Mouse (Mus musculus): ENCODE measurements around the gene Gpr19. TPM values are rescaled to one million over a fixed set of nuclear protein-coding genes. Genes with fewer than 3 reads are reported as not detected.

Gene Gpr19
- total and polyA plus RNA-seq, 2 experiments from 2014 or later: 34.2 to 41.6 TPM

- Histone ChIP-seq H3K27me3 (ENCODE audit: insufficient read depth, low read length) (no peaks in the 10 kb centered on the region), H3K4me1 (ENCODE audit: insufficient read depth, low read length) (no peaks in the 10 kb centered on the region), H3K36me3 (ENCODE audit: insufficient read depth, low read length) (no peaks in the 10 kb centered on the region), H3K27ac (ENCODE audit: low read depth, low read length) (peak overlapping the region; percentile 63; the same call in 1 of the 2 replicates), H3K9me3 (ENCODE audit: low read length) (no peaks in the 10 kb centered on the region), H3K4me3 (ENCODE audit: low read depth, low read length) (peak overlapping the region; percentile 66), H3K9ac (replicated peaks; ENCODE audit: low read length, poor library complexity, severe bottlenecking) (peak overlapping the region; percentile 64), H3K4me2 (ENCODE audit: low read depth, low read length, poor library complexity, severe bottlenecking) (peak overlapping the region; percentile 97)
- DNase-seq (ENCODE audit: low spot score): no peak
- WGBS: 35% methylated on average over 3 of the region's 3 CpGs
- no peak for ATAC-seq (ENCODE audit: low FRiP score)
- no peak for TF ChIP-seq CTCF (IDR thresholded peaks at IDR 0.05)
These were observed 27.9 kb upstream of the Gpr19 start for GRCm38 (mm10) chr6:134926338-134926705.

- Histone ChIP-seq H3K9me3 (ENCODE audit: low read length) (no peaks in the 10 kb centered on the region), H3K4me1 (ENCODE audit: insufficient read depth, low read length) (no peaks in the 10 kb centered on the region), H3K4me3 (ENCODE audit: low read depth, low read length) (no peak overlapping the region), H3K36me3 (ENCODE audit: insufficient read depth, low read length) (no peaks in the 10 kb centered on the region), H3K27ac (ENCODE audit: low read depth, low read length) (no peak overlapping the region), H3K9ac (replicated peaks; ENCODE audit: low read length, poor library complexity, severe bottlenecking) (no peak overlapping the region), H3K4me2 (ENCODE audit: low read depth, low read length, poor library complexity, severe bottlenecking) (no peak overlapping the region), H3K27me3 (ENCODE audit: insufficient read depth, low read length) (no peaks in the 10 kb centered on the region)
- 63% methylated on average over 4 of the region's 4 CpGs for WGBS
- ATAC-seq (ENCODE audit: low FRiP score): no peak
- TF ChIP-seq CTCF (IDR thresholded peaks at IDR 0.05): no peak
- no peak for DNase-seq (ENCODE audit: low spot score)
These were observed 27.4 kb upstream of the Gpr19 start for GRCm38 (mm10) chr6:134925673-134926337.

- 0 out of 2 replicates have a peak overlapping the region, but pooled peaks have one; percentile 6 for H3K4me2 ChIP-seq (ENCODE audit: low read depth, low read length, poor library complexity, severe bottlenecking)
These were observed 25.9 kb upstream of the Gpr19 start for GRCm38 (mm10) chr6:134924262-134924661.

DNA sequence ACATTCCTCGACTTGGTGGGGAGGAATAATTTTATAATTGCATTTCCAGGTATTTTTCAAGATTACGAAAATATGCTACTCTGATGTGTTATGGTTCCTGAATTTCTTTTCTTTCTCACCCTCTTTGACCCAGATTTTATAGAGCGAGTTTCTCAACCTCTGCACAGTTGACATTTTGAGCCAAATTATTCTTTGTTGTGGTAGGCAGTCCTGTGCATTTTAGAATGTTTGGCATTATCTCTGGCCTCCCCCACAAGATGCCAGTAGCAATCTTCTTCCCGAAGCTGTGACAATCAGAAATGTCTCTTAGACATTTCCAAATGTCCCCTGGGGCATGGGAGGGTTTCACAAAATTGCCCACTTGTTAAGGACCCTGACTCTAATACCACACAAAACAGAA, 25.3 kb upstream of the Gpr19 start:
- DNase-seq (ENCODE audit: low spot score) (no peak), ATAC-seq (ENCODE audit: low FRiP score) (no peak)
- Histone ChIP-seq H3K9ac (replicated peaks; ENCODE audit: low read length, poor library complexity, severe bottlenecking) (no peak overlapping the region), H3K4me1 (ENCODE audit: insufficient read depth, low read length) (no peaks in the 10 kb centered on the region), H3K27me3 (ENCODE audit: insufficient read depth, low read length) (no peaks in the 10 kb centered on the region), H3K4me3 (ENCODE audit: low read depth, low read length) (no peak overlapping the region), H3K9me3 (ENCODE audit: low read length) (no peaks in the 10 kb centered on the region), H3K36me3 (ENCODE audit: insufficient read depth, low read length) (no peaks in the 10 kb centered on the region), H3K4me2 (ENCODE audit: low read depth, low read length, poor library complexity, severe bottlenecking) (peak overlapping the region; percentile 22), H3K27ac (ENCODE audit: low read depth, low read length) (no peak overlapping the region)
- 63% methylated on average over 4 of the region's 4 CpGs for WGBS
- no peak for TF ChIP-seq CTCF (IDR thresholded peaks at IDR 0.05)

More at GRCm38 (mm10) chr6:134924262-134924661, 25.9 kb upstream of the Gpr19 start:
- Histone ChIP-seq H3K9ac (replicated peaks; ENCODE audit: low read length, poor library complexity, severe bottlenecking) (no peak overlapping the region), H3K9me3 (ENCODE audit: low read length) (no peaks in the 10 kb centered on the region), H3K27ac (ENCODE audit: low read depth, low read length) (no peak overlapping the region), H3K27me3 (ENCODE audit: insufficient read depth, low read length) (no peaks in the 10 kb centered on the region), H3K36me3 (ENCODE audit: insufficient read depth, low read length) (no peaks in the 10 kb centered on the region), H3K4me3 (ENCODE audit: low read depth, low read length) (no peak overlapping the region), H3K4me1 (ENCODE audit: insufficient read depth, low read length) (no peaks in the 10 kb centered on the region)
- no peak for ATAC-seq (ENCODE audit: low FRiP score)
- DNase-seq (ENCODE audit: low spot score): no peak
- 66% methylated on average over 3 of the region's 3 CpGs for WGBS
- TF ChIP-seq CTCF (IDR thresholded peaks at IDR 0.05): no peak

- Histone ChIP-seq H3K9me3 (ENCODE audit: low read length) (no peaks in the 10 kb centered on the region), H3K27me3 (ENCODE audit: insufficient read depth, low read length) (no peaks in the 10 kb centered on the region), H3K36me3 (ENCODE audit: insufficient read depth, low read length) (no peaks in the 10 kb centered on the region), H3K4me3 (ENCODE audit: low read depth, low read length) (peak overlapping the region; percentile 80), H3K27ac (ENCODE audit: low read depth, low read length) (no peak overlapping the region), H3K9ac (replicated peaks; ENCODE audit: low read length, poor library complexity, severe bottlenecking) (no peak overlapping the region; the same call in 1 of the 2 replicates), H3K4me2 (ENCODE audit: low read depth, low read length, poor library complexity, severe bottlenecking) (peak overlapping the region; percentile 96), H3K4me1 (ENCODE audit: insufficient read depth, low read length) (no peaks in the 10 kb centered on the region)
- TF ChIP-seq CTCF (IDR thresholded peaks at IDR 0.05): no peak
- ATAC-seq (ENCODE audit: low FRiP score) (no peak), DNase-seq (ENCODE audit: low spot score) (no peak)
- 29% methylated on average over 9 of the region's 9 CpGs for WGBS
These were observed 24.3 kb upstream of the Gpr19 start for GRCm38 (mm10) chr6:134922511-134923195.
